Mouse (Mus musculus) lung, postnatal 25 days (tissue): ENCODE data around the gene Tradd.

ENCODE experiments used
- DNase-seq: peaks from one replicate; pipeline ENCODE4 v3.0.0; 2022; ENCODE audit warnings: low spot score

Gene Tradd

DNA sequence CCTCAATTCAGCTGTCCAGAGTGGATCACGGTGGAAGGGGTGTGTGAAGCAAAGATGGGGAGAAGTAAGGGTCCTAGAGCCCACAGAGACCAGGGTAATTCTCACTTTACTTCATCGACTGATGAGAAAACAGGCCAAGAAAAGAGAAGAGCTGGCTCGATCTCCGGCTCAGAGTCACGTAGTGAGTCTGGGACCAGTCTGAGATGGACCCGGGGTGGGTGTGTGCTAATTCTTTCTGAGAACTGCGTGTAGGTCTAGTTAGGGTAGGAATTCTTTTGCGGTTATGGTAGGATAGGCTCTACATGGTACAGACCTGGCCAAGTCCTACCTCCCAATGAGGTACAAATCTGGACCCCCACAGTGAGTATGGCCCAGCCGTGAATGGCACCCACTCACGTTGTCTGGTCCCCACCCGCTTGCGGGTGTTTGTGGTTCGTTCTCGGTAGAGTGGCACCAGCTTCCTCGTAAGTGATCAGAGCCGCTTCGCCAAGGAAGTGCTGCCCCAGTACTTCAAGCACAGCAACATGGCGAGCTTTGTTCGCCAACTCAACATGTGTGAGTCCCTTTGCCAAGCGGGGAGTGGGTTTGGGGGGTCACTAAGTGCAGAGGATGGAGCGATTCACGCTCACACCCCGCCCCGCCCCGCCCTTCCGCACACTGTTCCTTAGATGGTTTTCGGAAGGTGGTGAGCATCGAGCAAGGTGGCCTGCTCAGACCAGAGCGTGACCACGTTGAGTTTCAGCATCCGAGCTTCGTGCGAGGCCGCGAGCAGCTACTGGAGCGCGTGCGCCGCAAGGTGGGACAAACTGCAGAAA is 5.9 kb upstream of the Tradd start:
- DNase-seq: no peak

DNA sequence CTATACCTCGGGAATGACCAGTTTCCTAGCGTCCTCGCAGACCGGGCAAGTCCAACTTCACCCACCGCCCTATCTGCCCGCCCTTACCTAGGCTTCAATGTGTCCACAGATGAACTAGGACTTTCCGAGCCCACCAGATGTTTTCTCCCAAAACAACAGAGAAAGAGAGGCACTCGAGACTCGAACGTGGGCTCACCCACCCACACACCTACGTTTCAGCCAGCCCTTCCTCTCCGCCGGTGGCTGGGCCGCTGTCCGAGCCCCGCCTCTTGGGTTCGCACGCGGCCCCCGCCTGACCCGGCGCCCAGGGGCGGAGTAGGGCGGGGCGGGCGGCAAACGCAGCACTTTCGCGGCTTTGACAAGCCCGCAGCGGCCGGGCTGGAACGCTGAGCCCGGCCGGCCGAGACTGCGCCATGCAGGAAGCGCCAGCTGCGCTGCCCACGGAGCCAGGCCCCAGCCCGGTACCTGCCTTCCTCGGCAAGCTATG is 5.1 kb upstream of the Tradd start, which contains the start of gene Hsf4:
Gene Hsf4, plus strand, starts transcription at position 341 of the 487 bp plus-strand sequence.
- DNase-seq: peak; percentile 81

DNA sequence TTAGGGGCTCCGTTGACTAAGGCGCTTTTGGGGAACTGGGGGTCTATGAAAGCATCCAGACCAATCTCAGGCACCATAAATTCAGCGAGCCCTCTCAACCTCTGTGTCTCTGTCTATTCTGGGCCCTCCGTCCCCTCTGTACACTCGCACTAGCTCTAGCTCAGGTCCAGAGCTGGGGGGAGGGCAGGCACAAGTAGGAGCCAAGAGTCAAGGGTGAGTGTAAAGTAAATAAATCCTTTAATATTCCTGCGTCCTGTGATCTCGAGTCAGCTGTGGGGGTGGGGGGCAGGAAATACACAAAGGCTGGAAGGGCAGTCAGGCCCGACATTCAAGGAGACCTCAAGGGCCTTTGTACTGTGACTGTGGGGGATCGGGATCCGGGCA is 4.7 kb upstream of the Tradd start:
- DNase-seq: peak; percentile 72

DNA sequence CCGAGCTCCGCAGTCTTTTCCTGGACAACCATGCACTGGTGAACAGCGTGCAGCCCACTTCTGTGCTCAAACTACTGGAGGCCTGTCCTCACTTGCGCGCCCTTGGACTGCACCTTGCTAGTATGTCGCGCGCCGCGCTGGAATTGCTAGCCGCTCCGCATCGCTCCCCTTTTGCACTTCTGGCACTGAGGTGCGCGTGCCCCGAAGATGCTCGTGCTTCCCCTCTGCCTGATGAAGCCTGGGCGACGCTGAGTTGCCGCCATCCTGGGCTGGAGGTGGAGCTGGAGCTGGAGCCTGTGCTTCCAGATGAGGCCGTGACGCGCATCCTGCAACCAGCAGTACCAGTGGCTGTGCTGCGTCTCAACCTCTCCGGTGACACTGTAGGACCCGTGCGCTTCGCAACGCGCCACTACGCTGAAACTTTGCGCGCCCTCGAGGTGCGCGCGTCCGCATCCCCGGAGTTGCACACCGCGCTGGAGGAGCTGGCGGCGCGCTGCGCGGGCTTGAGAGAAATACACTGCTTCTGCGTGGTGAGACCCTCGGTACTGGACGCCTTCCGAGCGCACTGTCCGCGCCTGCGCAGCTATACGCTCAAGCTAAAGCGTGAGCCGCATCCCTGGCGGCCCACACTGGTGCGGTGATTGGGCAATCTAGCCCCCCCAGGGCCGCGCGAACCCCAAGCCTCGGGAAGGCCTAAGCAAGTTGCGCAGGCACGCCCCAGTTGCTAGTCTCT is 4.1 kb upstream of the Tradd start:
- no peak for DNase-seq

DNA sequence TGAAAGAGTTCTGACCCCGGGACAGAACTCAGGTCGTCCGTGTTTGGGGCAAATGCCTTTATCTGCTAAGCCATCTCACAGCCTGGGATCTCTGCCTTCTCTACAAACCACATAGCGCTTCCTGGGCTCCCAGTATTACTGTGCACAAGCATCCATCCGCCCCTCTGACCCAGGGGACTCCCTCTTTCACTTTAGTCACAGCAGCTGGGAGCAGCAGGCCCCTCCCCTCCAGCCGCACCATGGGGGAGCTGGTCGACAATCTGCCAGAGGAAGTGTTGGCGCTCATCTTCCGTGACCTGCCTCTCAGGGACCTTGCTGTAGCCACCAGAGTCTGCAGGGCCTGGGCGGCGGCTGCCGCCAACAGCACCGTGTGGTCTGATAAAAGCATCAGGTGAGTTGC is 2.4 kb upstream of the Tradd start:
- DNase-seq: no peak

DNA sequence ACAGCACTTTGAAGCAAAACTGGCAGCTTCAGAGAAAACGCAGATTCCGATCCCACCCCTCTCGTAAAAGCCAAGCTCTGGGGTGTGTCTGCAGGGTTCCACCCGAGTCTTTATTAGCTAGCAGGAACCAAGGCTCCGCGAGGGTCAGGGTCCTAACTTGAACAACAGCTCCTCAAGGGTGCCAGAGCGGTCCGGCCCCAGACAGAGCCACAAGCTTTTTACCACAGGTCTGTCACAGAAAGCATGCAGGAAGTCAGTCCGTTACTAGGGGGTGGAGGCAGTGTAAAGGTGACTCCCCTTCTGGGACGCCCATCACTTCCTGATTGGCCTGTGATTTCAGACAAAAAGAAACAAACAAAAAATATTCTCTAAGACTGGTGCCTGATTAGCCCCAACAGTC is 719 bp upstream of the Tradd start:
- peak; percentile 67 for DNase-seq

DNA sequence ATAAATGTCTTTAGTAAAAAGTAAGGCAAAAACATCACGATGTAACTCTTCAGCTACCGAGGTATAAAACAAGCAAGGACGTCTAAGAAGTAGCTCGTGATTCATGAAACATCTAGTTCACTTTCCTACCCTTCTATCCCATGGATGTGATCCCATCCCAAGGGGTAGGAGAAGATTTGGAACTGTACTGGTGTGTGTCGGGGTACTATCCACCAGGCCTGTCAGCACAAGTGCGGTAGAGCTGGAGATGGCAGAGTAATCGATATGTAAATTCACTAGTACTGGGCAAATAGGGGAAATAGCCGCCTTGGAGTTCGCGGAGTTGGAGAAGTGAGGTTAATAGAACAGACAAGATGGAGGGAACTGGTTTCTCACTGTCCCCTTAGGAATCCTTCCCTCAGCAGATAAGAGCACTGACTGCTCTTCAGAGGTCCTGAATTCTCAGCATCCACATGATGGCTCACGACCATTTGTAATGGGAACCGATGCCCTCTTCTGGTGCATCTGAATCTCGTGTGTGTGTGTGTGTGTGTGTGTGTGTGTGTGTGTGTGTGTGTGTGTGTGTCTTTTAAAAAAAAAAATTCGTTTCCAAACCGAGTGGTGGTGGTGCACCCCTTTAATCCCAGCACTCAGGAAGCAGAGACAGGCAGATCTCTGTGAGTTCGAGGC is 1.0 kb downstream of the Tradd start:
- no peak for DNase-seq

DNA sequence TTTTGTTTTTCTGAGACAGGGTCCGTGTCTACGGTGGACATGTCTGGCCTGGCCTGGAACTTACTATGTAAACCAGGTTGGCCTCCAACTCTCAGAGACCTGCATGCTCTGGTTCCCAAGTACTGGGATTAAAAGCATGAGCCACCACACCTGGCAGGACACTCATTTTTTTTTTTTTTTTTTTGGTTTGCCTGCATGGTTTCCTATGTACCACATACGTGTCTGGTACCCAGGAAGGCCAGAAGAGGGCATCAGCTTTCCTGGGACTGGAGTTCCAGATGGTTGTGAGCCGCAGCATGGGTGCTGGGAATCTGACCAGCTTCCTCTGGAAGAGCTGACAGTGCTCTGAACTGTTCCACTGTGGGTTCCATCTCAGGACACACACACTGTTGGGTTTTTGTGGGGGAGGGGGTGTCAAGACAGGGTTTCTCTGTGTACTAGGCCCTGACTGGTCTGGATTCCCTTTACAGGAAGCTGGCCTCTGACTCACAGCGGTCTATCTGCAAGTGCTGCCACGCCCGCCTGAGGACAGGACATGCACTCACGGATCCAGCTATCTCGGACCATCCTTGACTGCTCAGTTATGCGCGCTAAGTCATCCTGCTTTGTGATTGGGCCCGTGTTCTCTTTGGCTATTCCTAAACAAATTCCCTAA is 3.0 kb downstream of the Tradd start:
- no peak for DNase-seq

DNA sequence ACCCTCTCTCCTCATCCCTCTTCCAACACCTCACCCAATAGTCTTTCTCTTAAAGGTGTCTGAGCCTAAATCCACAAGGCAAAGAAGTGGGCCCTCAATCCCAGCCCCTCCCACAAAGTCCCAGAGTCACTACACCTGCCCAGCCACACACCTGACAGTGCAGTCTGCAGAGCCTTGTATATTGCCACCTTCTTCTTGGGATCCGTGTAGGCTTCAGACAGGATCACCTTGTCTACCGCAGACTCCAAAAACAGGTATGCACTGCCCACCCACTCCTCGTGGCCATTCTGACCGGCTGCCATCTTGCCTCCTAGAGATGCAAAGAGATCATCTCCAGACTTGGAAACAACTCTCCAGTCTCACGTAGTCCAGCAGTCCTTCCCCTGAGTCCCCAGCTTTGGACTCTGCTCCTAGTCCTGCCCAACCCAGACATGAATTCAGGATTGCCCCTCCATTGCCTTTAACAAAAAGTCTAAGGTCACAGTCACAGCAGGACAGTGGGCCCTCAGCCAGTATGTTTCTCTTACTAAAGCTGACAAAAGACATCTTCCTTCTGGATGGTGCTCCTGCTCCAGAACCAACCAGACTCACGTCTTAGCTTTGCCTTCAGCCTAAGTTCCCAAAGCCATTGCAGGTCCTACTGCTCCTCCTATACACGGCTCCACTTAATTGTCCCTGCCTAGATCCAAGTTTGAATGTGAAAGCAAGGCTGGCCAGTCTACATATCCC is 3.9 kb downstream of the Tradd start:
- DNase-seq: peak; percentile 35

DNA sequence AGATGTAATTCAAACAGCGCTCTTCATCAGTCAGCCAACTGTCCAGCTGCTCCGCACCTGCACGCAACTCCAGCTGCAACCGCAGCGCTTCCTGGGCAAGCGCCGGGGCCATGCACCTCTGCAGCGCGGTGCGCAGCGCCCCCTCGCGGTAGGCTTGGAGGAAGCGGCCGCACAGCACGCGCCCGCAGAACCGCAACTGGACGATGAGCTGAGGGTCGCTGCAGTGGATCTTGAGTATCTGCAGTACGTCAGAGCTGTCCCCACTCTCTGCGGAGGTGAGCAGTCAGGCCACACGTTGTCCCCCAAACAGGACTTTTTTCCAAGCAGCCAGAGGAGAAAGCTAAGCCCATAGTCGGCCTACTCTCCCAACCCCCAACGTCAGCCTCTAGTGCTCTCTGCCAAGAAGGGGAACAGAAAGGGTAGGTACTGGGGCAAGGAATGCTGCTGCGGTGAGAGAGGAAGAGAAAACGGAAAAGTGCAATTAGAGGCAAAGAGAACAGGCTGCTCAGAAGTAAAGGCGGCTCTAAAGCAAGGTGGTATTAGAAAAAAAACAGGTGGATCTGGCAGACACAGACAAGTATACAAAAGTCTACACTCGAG is 4.6 kb downstream of the Tradd start:
- peak; percentile 64 for DNase-seq

DNA sequence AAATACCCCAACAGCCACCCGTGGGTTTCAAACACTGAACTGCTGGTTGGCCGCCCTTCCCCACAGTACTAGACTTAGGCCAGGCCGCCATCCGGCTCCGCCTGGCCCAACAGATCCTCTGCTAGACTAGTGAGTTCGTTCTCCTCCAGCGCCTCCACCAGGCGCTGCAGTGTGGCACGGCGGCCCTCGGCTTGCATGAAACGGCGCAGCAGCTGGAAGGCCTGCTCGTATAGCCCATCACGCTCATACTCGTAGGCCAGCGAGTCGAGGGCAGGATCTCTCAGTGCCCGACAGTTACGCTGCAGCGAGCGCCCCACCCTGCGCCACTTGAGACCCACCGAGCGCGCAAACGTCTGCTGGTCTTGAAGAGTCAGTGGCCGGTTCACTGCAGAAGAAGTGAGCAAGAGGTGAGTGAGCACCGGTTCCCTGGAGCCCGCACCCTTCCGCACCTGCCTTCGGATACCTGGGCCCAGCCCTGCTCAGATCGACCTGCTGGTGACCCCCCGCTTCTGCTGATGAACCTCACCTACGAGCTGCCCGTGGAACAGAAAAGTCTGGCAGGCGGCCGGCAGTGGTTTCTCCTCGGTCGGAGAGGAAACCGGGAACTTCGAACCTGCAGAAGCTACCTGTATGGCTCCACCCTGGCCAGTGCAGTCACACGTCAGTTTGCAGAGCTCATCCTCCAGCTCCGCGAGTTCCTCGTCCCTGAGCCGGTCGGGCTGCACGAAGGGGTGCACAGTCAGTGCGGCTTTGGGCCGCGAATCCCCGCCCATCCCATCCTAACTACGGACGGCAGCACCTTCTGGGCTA is 5.3 kb downstream of the Tradd start:
- peak; percentile 30 for DNase-seq

DNA sequence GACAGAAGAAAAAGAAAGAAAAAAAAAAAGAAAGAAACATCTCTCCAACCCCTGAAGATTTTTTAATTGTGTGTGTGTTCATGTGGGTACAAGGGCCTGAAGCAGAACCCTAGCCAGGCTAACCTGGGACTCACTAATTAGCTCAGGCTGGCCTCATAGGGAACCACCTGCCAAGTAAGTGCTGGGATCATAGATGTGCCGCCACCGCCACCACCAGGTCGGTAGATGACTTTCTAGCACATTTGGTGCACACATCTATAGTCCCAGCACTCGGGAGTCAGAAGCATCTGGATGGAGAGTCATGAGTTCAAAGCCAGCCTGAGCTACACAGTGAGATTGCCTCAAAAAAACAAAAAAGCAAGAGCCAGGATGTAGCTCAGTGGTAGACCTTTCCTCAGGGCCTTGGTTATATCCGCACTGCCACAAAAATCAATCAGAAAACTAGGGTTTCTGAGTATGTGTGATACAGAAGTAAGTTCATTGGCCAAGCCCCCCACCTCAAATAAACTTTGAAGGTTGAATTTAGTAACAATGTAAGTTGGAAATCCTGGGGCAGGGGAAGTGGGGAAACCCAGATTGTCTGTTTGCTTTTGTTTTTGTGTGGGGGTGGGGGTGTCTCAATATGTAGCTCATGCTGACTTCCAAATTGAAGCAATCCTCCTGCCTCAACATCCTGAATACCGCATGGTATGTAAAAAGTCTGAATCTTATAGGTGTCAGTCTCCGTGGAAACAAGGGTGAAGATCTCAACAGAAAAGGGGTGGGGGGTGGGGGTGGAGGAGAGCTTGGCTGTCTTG is 6.9 kb downstream of the Tradd start:
- no peak for DNase-seq

DNA sequence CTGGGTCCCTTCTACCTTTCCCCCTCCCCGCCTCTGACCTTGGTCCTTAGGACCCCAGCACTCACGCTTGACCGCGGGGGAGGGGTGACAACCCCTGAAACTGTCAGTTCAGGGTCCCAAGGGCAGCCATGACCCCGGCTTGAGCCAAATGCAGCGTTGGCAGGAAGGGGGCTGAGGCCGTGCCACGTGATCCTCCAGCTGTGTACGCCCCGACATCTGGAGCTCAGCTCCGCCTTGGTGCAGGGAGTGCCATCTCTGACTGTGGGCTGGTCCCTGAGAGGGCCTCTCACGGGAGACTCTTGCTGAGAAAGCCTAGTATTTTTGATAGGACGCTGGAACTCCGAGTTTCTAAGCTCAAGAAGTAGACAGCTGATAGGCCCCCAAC is 9.5 kb downstream of the Tradd start, which contains the start of gene B3gnt9:
Gene B3gnt9, minus strand, starts transcription at position 188 of the 385 bp plus-strand sequence.
- peak; percentile 75 for DNase-seq

DNA sequence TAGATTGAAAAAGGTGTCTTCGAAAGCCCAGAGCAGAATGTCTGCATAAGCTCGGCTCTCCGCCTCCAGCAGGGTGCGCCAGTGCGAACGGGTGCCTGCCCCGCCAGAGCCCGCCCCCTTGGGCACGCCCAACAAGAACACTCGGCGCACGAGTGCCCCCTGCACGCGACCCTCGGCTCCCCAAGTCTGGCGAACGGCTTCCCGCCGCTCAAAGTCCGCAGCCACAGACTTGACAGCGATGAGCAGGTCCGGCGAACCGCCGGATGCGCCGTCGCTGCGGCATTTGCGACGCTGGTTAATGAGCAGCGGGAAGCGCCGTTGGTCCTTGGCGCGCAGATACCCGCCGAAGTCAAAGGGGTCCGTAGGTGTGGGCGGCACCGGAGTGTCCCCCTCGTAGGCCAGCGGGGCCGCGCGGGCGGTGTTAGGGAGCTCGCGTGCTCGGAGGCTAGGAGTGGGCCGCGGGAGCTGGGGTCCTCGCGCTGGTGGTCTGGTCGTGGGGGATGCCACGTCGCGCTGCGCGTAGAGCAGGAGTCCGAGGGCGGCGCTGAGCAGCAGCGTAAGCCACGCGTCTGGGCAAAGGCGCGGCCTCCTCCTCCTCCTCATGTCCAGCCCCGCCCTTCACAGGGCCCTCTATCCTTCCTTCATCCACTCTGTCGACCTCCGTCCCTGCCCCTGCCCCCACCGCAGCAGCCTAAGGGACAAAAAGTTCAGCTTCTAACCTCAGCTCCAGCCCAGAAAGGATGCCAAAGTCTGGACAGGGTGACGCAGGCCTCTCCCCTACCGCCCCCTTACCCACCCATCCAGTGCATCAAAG is 10.1 kb downstream of the Tradd start:
- peak; percentile 88 for DNase-seq

DNA sequence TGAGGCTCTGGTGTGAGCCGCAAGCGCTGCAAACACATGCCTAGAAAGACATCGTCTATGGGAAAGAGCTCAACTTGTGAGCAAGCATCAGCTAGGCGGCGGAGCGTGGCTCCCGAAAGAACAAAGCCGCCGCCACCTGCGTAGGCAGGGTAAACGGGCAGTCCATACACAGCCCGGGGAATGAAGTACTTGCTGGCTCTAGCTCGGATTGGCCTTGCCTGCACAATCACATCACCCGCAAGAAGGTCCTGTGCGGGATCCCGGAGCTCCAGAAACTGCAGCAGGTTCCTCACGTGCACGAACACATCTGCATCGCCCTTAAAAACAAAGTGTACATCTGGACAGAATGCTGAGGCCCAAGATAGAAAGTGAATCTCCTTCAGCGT is 10.7 kb downstream of the Tradd start:
- DNase-seq: no peak

DNA sequence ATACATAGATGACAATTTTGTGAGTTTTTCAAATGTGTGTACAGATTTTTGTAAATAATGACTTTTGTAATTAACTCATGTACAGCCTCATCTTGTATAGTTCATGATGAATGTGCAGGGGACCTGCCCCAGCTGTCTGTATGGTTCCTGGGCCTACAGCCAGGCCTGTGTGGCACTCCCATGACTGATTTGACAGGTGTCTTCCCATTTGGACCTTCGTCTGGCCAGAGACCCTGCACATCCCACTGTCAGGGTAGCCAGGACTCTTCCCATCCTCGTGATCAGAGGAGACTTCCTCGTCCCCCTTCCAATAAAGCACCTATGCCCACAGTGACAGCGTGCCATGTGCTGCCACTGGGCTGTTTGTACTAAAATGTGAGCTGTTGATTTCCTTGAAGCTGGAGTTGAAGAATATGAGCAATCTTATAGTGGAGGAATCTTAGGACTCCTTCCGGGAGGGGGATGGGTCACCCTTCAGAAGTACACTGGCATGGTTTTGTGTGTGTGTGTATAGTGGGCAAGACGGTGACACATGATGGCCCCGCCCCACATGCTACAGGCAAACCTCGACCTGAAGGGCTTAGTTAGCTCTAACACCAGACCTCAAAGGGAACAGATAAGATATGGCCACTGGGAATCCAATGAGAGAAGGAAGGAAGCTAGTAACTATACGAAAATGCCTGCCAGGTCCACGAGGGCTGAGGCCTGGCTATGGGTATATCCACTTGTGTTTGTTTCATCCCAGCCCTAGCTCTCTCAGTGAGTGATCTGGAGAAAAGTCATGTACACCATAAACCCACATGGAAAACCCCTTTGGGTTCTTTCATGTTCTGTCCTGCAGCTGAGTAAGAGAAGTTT is 11.5 kb downstream of the Tradd start:
- DNase-seq: no peak

DNA sequence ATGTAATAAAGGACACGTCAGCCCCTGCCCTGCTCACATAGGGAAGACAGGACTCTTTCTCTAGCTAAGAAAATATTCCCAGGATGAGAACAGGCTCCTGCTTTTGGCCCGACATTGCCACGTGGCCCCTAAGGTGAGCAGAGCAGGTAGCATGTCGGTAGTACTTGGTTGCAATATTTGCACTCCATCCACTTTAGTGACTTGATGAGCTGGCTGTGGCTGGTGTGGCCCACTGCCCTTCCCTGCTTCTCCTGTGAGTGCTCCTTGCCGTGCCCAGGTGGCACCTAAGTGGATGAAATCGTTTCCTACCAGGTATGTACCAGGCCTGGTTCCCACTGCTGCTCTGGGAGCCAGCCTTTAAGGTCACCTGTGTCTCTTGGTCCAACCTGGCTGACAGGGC is 12.5 kb downstream of the Tradd start:
- DNase-seq: peak; percentile 66

DNA sequence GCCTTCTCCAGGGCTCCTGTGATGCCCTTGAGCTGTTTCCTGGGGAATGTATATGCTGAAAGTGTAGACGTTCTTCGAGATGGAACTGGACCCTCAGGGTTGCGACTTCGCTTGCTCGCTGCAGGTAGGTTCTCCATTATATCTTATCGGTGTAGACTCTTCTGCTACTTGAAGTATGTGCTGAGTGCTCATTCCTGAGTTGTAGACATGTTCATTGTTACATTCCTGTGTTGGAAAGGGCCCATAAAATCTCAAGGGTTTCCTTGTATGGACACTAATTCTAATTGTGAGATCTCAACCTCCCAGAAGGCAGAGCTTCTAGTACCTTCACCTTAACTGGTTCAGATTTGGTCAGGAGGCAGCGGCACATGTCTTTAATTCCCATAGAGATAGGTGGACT is 23.4 kb downstream of the Tradd start:
- peak; percentile 70 for DNase-seq
